Mouse (Mus musculus) lung, embryonic 16.5 days (tissue): ENCODE data around the gene Ccdc87. TPM values are rescaled to one million over a fixed set of nuclear protein-coding genes. Genes with fewer than 3 reads are reported as not detected.

Experiments used
- ATAC-seq: fragments of 200-750 bp; cut with Nextera tagmentation; 2 replicates; pipeline ENCODE4 v1.8.0; 2017; ENCODE audit warnings: low read depth, mild to moderate bottlenecking, moderate library complexity
- H3K27ac ChIP-seq: fragments of 300-500 bp; sonication (generic); 2 replicates; pipeline ENCODE4 v1.5.1; 2014; ENCODE audit warnings: mild to moderate bottlenecking, control low read depth, low read length
- H3K27me3 ChIP-seq: fragments of 300-500 bp; sonication (generic); 2 replicates; pipeline ENCODE4 v1.6.1; 2014; ENCODE audit warnings: low read depth, low read length, mixed read lengths; ENCODE audit not compliant: control insufficient read depth, insufficient read depth
- H3K36me3 ChIP-seq: fragments of 300-500 bp; sonication (generic); 2 replicates; pipeline ENCODE4 v1.6.1; 2014; ENCODE audit warnings: low read length; ENCODE audit not compliant: control insufficient read depth, insufficient read depth
- H3K4me1 ChIP-seq: fragments of 300-500 bp; sonication (generic); replicated peaks from 2 replicates; pipeline ENCODE4 v1.6.1; 2014; ENCODE audit warnings: low read length, mixed read lengths; ENCODE audit not compliant: control insufficient read depth, insufficient read depth
- H3K4me2 ChIP-seq: fragments of 300-500 bp; sonication (generic); 2 replicates; pipeline ENCODE4 v1.6.1; 2014; ENCODE audit warnings: low read depth, low read length, control low read depth
- H3K4me3 ChIP-seq: fragments of 300-500 bp; sonication (generic); 2 replicates; pipeline ENCODE4 v1.5.1; 2014; ENCODE audit warnings: mild to moderate bottlenecking, low read length, control low read depth
- H3K9ac ChIP-seq: fragments of 300-500 bp; sonication (generic); 2 replicates; pipeline ENCODE4 v1.6.1; 2014; ENCODE audit warnings: low read length, control low read depth
- H3K9me3 ChIP-seq: fragments of 300-500 bp; sonication (generic); 2 replicates; pipeline ENCODE4 v1.6.1; 2016; ENCODE audit warnings: low read length; ENCODE audit not compliant: control insufficient read depth
- WGBS: fragments of 180-500 bp; shearing (Covaris S2); extraction: QIAGEN DNeasy Blood & Tissue Kit; methylation state at CpG from one replicate; pipeline ENCODE4 v1.1.7; 2014; 5-methylcytosine and 5-hydroxymethylcytosine counted together
- polyA plus RNA-seq: library from polyadenylated mRNA; unstranded; fragments of >200 nt; fragmentation: Nextera tagmentation; extraction: Ambion mirVana; gene quantifications from 2 replicates; pipeline ENCODE4 v1.2.1, GENCODE M21; 2015

The Ccdc87 gene
- polyA plus RNA-seq, 1 experiment from 2014 or later, result 0.65 TPM

DNA sequence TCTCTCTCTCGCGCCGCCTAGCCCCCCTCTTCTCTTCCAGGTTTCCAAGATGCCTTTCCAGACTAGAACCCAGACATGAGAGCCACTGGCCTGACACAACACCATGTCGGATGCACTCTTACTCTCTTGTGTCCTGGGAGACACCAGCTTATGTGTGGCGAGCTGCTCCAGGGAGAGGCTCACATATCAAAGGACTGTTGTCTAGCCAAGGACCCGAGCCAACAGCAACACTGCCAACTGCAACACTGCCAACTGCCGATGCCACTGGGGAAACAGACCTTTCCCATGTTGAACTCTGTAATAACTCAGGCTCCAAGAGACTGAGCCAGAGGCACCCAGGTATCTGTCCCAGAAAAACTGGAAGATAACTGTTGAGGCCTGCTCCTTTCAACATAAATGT lies 10.0 kb upstream of the Ccdc87 start:
- H3K27ac ChIP-seq, result no peak overlapping the region
- ATAC-seq, result no peak
- H3K36me3 ChIP-seq, result peaks cover 6% of the 10 kb centered on the region; the same call in 1 of the 2 replicates
- H3K27me3 ChIP-seq, result no peaks in the 10 kb centered on the region
- H3K4me2 ChIP-seq, result no peak overlapping the region
- H3K9ac ChIP-seq, result no peak overlapping the region
- H3K9me3 ChIP-seq, result no peaks in the 10 kb centered on the region
- 55% methylated on average over 7 of the region's 7 CpGs for WGBS
- H3K4me1 ChIP-seq, result no peaks in the 10 kb centered on the region
- no peak overlapping the region for H3K4me3 ChIP-seq

DNA sequence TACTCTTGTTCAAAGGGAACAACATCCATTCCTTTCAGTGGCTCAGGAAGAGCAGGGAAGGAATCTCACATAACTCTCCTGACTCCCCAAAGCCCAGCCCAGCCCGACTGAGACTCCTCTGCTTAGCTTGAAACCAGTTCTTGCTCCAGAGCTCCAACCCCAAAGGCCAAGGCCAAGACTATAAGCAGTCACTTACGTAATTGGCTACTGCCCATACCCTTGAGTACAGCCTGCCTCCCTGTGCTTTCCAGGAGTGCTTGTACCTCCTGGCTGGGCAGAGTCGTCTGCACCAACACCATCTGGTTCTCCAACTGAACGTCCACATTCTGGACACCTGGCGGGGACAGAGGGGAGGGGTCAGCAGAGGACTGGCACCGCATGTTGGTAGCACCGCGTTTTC lies 5.2 kb upstream of the Ccdc87 start:
- no peak overlapping the region for H3K4me3 ChIP-seq
- peaks cover 3% of the 10 kb centered on the region; the same call in 1 of the 2 replicates for H3K36me3 ChIP-seq
- H3K9ac ChIP-seq, result no peak overlapping the region
- H3K4me2 ChIP-seq, result no peak overlapping the region
- no peaks in the 10 kb centered on the region for H3K9me3 ChIP-seq
- peaks cover 8% of the 10 kb centered on the region for H3K4me1 ChIP-seq
- WGBS, result 79% methylated on average over 8 of the region's 8 CpGs
- ATAC-seq, result no peak
- H3K27me3 ChIP-seq, result no peaks in the 10 kb centered on the region
- no peak overlapping the region for H3K27ac ChIP-seq

DNA sequence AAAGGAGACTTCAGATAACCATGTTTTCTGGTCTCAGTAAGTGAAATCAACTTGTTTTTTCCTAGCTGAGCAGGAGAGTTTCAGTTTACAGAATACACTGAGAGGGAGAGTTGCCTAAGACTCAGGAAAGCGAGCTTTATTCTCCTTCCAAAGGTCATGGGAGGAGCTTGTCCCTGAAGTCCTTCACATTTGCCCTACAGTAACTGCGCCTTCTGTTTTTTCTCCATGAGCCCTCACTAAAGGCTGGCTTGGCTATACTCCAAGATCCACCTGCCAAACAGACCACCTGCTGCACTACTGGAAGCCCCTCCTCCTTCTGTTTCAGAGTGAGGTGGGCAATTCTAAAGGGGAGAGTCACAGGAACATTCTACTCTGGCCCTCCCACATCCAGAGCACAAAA lies 3.1 kb upstream of the Ccdc87 start:
- peaks cover 14% of the 10 kb centered on the region for H3K4me1 ChIP-seq
- 67% methylated on average over 2 of the region's 2 CpGs for WGBS
- no peak overlapping the region for H3K9ac ChIP-seq
- no peak overlapping the region for H3K4me2 ChIP-seq
- no peaks in the 10 kb centered on the region for H3K9me3 ChIP-seq
- H3K4me3 ChIP-seq, result no peak overlapping the region
- no peak overlapping the region for H3K27ac ChIP-seq
- no peak for ATAC-seq
- peaks cover 12% of the 10 kb centered on the region for H3K27me3 ChIP-seq
- H3K36me3 ChIP-seq, result peaks cover 3% of the 10 kb centered on the region; the same call in 1 of the 2 replicates

DNA sequence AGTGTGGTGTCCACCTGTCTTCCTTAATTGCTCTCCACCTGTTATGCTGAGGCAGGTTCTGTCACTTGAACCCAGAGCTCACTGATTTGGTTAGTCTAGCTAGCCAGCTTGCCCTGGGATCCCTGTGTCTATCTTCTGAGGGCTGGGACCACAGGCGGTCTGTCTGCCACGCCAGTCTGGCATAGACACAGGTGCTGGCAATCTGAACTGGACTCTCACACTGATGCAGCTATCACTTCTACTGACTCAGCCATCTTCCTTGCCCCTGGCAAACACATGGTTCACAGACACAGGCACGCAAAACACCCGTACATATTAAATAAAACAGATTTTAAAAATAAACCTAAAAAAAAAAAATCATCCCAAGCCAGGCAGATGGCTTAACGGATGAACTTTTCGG lies 2.1 kb upstream of the Ccdc87 start:
- WGBS, result 91% methylated on average over 6 of the region's 6 CpGs
- peaks cover 14% of the 10 kb centered on the region for H3K4me1 ChIP-seq
- no peak overlapping the region for H3K4me2 ChIP-seq
- ATAC-seq, result no peak
- H3K4me3 ChIP-seq, result no peak overlapping the region
- no peaks in the 10 kb centered on the region for H3K9me3 ChIP-seq
- no peak overlapping the region for H3K27ac ChIP-seq
- H3K9ac ChIP-seq, result no peak overlapping the region
- peaks cover 3% of the 10 kb centered on the region; the same call in 1 of the 2 replicates for H3K36me3 ChIP-seq
- peaks cover 12% of the 10 kb centered on the region for H3K27me3 ChIP-seq

DNA sequence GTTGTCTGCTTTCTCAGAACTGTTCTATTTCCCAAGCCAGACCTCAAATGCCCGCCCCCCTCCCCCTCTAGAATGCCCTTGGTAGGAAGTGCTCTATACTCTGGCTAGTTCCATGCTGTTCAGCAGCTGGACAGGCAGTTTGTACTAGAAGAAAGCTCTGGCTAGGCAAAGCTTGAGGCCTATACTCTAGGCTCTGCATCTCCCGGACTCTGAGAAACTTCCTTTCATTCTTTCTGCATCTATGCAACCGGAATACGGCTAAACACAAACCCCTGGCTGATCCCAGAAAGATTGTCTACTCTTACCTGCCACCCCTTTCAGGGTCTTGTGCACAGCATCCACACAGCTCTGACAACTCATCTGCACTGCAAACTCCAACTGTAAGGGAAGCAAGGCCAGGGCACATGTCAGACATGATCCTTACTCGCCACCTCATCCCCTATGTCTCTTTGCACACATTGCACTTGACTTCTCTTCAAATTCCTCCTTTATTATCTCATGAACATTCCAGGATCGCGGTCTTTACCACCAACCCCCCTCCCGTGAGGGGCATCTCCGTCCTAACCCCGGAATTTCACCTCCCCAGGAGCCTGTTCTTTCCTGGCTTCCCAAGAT lies 533 bp upstream of the Ccdc87 start:
- peak overlapping the region; percentile 84 for H3K9ac ChIP-seq
- H3K27me3 ChIP-seq, result peaks cover 12% of the 10 kb centered on the region
- peak overlapping the region; percentile 76 for H3K4me3 ChIP-seq
- H3K9me3 ChIP-seq, result no peaks in the 10 kb centered on the region
- H3K27ac ChIP-seq, result 0 out of 2 replicates have a peak overlapping the region, but pooled peaks have one; percentile 27
- peak overlapping the region; percentile 98 for H3K4me2 ChIP-seq
- no peaks in the 10 kb centered on the region for H3K36me3 ChIP-seq
- 26% methylated on average over 10 of the region's 10 CpGs for WGBS
- H3K4me1 ChIP-seq, result peaks cover 14% of the 10 kb centered on the region
- peak; percentile 43; the same call in 1 of the 2 replicates for ATAC-seq

DNA sequence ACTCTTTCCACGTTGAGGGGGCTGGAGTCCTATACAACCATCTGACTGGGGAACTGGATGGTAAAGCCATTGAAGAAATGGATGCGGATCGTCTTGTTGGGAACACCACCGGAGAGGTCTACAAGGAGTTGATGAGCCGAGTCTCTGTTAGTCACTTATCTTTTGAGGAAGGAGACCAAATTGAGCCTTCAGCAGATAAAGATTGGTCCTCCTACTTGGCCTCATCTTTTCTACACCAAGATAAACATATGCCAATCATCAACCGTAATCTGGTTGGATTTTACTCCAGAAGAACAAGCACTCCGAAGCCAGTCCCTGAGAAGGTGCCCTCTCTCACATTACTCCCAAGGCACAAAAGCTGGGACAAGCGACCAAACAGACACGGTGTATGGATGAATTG lies 1.7 kb downstream of the Ccdc87 start:
- H3K4me3 ChIP-seq, result no peak overlapping the region
- no peaks in the 10 kb centered on the region for H3K36me3 ChIP-seq
- no peak for ATAC-seq
- H3K9me3 ChIP-seq, result no peaks in the 10 kb centered on the region
- H3K9ac ChIP-seq, result no peak overlapping the region
- no peak overlapping the region for H3K27ac ChIP-seq
- H3K4me2 ChIP-seq, result no peak overlapping the region
- H3K4me1 ChIP-seq, result peaks cover 14% of the 10 kb centered on the region
- H3K27me3 ChIP-seq, result peaks cover 12% of the 10 kb centered on the region
- 82% methylated on average over 9 of the region's 9 CpGs for WGBS

DNA sequence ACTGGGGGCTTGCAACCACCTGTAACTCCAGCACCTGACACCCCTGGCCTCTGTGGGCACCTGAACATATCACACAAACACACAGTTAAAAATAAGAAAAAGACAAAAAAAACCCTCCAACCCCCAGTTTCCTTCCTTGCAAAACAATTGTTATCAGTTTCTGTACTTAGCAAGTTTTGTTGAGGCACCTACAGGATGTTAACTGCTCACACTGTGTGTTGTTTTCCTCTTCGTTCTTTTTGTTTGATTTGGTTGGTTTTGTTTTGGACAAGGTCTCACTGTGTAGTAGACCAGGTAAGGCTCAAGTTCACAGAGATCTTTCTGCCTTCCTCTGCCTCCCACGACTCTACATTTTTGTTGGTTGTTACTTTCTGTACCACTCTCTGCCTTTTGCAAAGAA lies 3.4 kb downstream of the Ccdc87 start:
- no peaks in the 10 kb centered on the region for H3K9me3 ChIP-seq
- 60% methylated on average over 2 of the region's 2 CpGs for WGBS
- H3K4me3 ChIP-seq, result no peak overlapping the region

DNA sequence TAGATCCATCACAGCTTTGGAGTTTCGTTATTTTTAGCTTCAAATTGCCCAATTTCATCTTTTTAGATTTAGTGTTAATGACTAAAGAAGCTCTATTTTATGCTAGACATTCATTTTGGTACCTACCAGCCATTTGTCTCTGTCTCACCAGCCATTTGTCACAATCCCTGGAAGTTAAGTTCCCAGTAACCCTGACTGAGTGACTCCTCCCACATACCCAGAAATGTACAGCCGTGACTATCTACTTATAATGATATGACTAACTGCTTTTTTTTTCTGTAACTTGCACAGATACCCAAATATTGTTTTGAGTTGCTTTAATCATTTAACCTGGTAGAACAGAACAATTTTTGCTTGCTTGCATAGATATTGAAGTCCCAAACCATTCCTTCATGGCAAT lies 6.7 kb downstream of the Ccdc87 start:
- no peak for ATAC-seq
- 41% methylated on average over 2 of the region's 2 CpGs for WGBS
- no peaks in the 10 kb centered on the region for H3K9me3 ChIP-seq
- no peaks in the 10 kb centered on the region for H3K4me1 ChIP-seq
- no peaks in the 10 kb centered on the region for H3K36me3 ChIP-seq
- H3K27ac ChIP-seq, result no peak overlapping the region
- no peak overlapping the region for H3K4me3 ChIP-seq
- no peak overlapping the region for H3K9ac ChIP-seq
- H3K27me3 ChIP-seq, result no peaks in the 10 kb centered on the region; the same call in 1 of the 2 replicates
- H3K4me2 ChIP-seq, result no peak overlapping the region

More for the DNA sequence above, 3.4 kb downstream of the Ccdc87 start:
- H3K9ac ChIP-seq, result no peak overlapping the region
- H3K27me3 ChIP-seq, result peaks cover 12% of the 10 kb centered on the region
- H3K4me2 ChIP-seq, result no peak overlapping the region
- no peak for ATAC-seq
- H3K27ac ChIP-seq, result no peak overlapping the region
- H3K4me1 ChIP-seq, result peaks cover 14% of the 10 kb centered on the region
- H3K36me3 ChIP-seq, result no peaks in the 10 kb centered on the region

DNA sequence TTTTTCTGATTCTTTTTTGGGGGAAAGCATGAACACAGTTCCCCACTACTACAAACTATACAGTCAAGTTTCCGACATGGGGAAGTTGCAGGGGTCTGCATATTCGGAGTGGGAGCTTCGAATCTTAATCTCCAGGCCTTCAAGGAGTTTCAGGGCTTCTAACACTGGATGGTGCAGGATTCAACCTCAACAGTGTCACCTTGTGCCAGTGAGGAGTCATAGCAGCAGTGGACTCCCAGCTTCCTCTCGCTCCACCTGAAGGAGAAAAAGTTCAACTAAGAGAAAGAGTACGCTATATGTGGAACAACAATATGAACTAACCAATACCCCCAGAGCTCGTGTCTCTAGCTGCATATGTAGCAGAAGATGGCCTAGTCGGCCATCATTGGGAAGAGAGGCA lies 8.3 kb downstream of the Ccdc87 start:
- no peak overlapping the region for H3K27ac ChIP-seq
- no peak overlapping the region for H3K9ac ChIP-seq
- no peak for ATAC-seq
- WGBS, result 27% methylated on average over 7 of the region's 7 CpGs
- H3K9me3 ChIP-seq, result no peaks in the 10 kb centered on the region
- no peak overlapping the region for H3K4me2 ChIP-seq
- no peaks in the 10 kb centered on the region for H3K36me3 ChIP-seq
- H3K4me1 ChIP-seq, result no peaks in the 10 kb centered on the region
- H3K4me3 ChIP-seq, result no peak overlapping the region
- no peaks in the 10 kb centered on the region for H3K27me3 ChIP-seq
